Mouse (Mus musculus) heart, postnatal 0 days (tissue): ENCODE data around the gene Ntrk3.

Source experiments
- CTCF ChIP-seq: IDR thresholded peaks from 2 replicates; pipeline ENCODE4 v1.5.1; 2016; ENCODE audit warnings: antibody characterized with exemption, control low read depth, low read depth
- EP300 ChIP-seq: IDR thresholded peaks from 2 replicates; pipeline ENCODE4 v1.6.1; 2016; ENCODE audit warnings: antibody characterized with exemption, low read depth

GRCm38 (mm10) chr7:78462605-78463004 is 275.2 kb downstream of the Ntrk3 start:
- TF ChIP-seq EP300 (no peak), CTCF (no peak)
